Mouse (Mus musculus): ENCODE measurements around the gene Ppp1r35.

Gene Ppp1r35

DNA sequence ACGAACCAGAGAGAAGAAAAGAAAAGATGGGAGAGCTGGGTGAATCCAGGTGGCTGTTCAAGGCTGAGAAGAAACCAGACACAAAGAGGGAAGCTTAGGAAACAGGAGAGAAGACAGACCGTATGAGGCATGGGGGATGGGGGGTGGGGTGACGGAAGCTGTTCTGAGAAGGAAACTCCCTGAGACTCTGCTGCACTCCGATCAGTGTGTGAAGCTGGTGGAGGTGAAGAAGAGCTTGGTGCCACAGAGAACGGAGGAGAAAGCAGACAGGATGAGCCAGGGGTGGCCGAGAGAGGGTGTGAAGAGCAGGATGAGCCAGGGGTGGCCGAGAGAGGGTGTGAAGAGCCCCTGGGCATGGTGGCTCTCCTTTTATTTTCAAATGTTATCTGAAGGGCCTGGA, 47.8 kb downstream of the Ppp1r35 start:
- DNase-seq (ENCODE audit: low spot score): no peak

DNA sequence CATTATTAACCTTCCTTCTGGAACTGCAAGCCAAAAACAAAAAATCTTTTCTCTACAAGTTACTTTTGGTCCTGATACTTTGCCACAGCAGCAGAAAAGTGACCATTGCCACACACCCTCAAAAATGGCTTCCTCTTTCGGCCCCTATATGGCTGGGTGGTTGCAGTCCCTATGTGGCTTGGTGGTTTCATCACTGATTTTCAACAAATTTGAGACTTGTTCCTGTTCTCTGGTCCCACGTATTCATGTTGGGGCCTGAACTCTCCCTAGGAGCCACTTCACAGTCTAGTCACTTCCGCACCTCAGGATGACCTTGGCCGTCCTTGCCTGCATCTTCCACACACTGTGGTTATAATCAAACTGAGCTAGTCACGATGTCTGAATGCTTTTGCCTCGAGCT, 50.0 kb downstream of the Ppp1r35 start:
- no peak for DNase-seq (ENCODE audit: low spot score)
